Mouse (Mus musculus): Measurements from ENCODE around the gene Rem1.

DNA sequence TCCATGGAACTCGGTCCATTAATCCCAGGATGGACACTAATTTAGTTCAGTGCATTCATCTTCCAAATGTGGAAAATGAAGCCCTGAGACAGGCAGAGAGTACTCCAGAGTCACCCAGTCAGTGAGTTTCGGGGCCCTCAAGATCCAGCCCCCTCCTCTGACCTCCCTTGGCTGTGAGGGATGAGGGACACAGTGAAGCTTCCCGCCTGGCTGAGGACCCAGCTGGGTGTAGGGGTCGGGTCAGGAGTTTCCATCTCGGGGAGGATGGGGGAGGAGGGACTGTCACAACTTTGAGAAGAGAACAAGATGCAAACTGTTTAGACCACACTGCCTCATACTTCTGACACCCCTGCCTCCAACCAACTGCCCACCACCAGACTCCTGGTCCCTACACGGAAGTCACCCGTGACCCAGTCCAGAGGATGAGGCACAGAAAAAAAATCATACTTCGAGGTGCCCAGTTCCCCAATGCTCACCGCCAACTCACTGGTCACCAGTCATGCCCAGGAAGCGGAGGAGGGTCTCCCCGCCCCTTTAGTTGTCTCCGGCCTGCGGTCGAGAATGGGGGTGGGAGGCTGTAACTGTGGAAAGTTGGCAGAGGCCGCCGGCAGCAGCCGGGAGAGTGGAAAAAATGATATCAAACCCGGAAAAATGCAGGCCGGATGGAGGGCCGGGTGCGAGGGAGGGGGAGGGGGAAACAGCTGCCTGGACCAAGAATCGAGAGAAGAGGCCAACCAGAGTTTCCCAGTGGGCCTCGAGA is 9.7 kb downstream of the Rem1 start:
- TF ChIP-seq CTCF (IDR thresholded peaks at IDR 0.05; ENCODE audit: control insufficient read depth, insufficient read depth, low read length) = no peak
- no peak for TF ChIP-seq POLR2A (IDR thresholded peaks at IDR 0.05; ENCODE audit: borderline replicate concordance, control insufficient read depth, low read depth, low read length)

All from bone marrow, adult 2 months (tissue).